Mouse (Mus musculus) forebrain, embryonic 14.5 days (tissue): ENCODE measurements around the gene Llcfc1. TPM values are rescaled to one million over a fixed set of nuclear protein-coding genes. Genes with fewer than 3 reads are reported as not detected.
A peak's percentile ranks its signal among the peaks of the same experiment; 100 is the strongest.

Experiments used
- ATAC-seq: fragments of 200-750 bp; cut with Nextera tagmentation; 2 replicates; pipeline ENCODE4 v1.8.0; 2017; ENCODE audit warnings: mild to moderate bottlenecking, moderate library complexity
- DNase-seq: peaks from one replicate; pipeline ENCODE4 v3.0.0-alpha.2; 2015; ENCODE audit warnings: low spot score
- H3K27ac ChIP-seq: fragments of 300-500 bp; sonication (generic); 2 replicates; pipeline ENCODE4 v1.5.1; 2014; ENCODE audit warnings: low read depth, mild to moderate bottlenecking, control low read depth, low read length, moderate library complexity
- H3K27me3 ChIP-seq: fragments of 300-500 bp; sonication (generic); replicated peaks from 2 replicates; pipeline ENCODE4 v1.6.1; 2014; ENCODE audit warnings: low read length, control low read depth, mixed read lengths; ENCODE audit not compliant: control insufficient read depth, insufficient read depth
- H3K36me3 ChIP-seq: fragments of 300-500 bp; sonication (generic); 2 replicates; pipeline ENCODE4 v1.6.1; 2014; ENCODE audit warnings: low read length, control low read depth; ENCODE audit not compliant: control insufficient read depth, insufficient read depth
- H3K4me1 ChIP-seq: fragments of 300-500 bp; sonication (generic); 2 replicates; pipeline ENCODE4 v1.6.1; 2014; ENCODE audit warnings: antibody characterized with exemption, low read length, control low read depth; ENCODE audit not compliant: control insufficient read depth, insufficient read depth
- H3K4me2 ChIP-seq: fragments of 300-500 bp; sonication (generic); 2 replicates; pipeline ENCODE4 v1.6.1; 2014; ENCODE audit warnings: mild to moderate bottlenecking, control low read depth, low read length
- H3K4me3 ChIP-seq: fragments of 300-500 bp; sonication (generic); 2 replicates; pipeline ENCODE4 v1.5.1; 2014; ENCODE audit warnings: low read depth, low read length, control low read depth
- H3K9ac ChIP-seq: fragments of 300-500 bp; sonication (generic); 2 replicates; pipeline ENCODE4 v1.6.1; 2014; ENCODE audit warnings: mild to moderate bottlenecking, low read length, control low read depth, moderate library complexity
- H3K9me3 ChIP-seq: fragments of 300-500 bp; sonication (generic); replicated peaks from 2 replicates; pipeline ENCODE4 v1.6.1; 2016; ENCODE audit warnings: low read length, control low read depth, mixed read lengths; ENCODE audit not compliant: control insufficient read depth
- WGBS: fragments of 180-500 bp; shearing (Covaris S2); extraction: QIAGEN DNeasy Blood & Tissue Kit; methylation state at CpG from one replicate; pipeline ENCODE4 v1.1.7; 2014; 5-methylcytosine and 5-hydroxymethylcytosine counted together
- polyA plus RNA-seq: library from polyadenylated mRNA; unstranded; fragments of >200 nt; fragmentation: Nextera tagmentation; extraction: Ambion mirVana; gene quantifications from 2 replicates; pipeline ENCODE4 v1.2.1, GENCODE M21; 2014

Gene Llcfc1
- polyA plus RNA-seq, 1 experiment from 2014 or later = not detected

DNA sequence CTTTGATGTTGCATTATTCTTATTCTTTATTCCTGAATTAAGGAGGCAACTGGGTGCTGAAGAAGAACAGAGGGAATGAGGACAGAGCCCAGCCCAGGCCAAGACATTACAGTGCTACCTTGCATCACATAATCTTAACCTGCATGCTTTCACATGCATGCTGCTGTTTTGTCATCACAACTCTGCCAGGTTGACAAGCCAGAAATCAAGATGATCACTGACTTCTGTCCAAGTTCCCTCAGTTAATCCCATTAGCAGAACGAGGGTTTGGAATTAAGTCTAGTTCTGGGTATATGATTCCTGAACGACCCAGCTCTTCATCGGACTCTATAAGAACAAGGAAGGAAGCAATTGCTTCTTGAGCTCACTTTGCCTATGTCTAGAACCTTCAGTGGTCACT lies 38.0 kb upstream of the Llcfc1 start:
- no peak for DNase-seq
- no peak overlapping the region for H3K27ac ChIP-seq
- H3K4me3 ChIP-seq = no peak overlapping the region
- 85% methylated on average over 3 of the region's 3 CpGs for WGBS
- ATAC-seq = no peak
- H3K9me3 ChIP-seq = no peaks in the 10 kb centered on the region
- H3K9ac ChIP-seq = no peak overlapping the region
- no peaks in the 10 kb centered on the region for H3K36me3 ChIP-seq
- H3K27me3 ChIP-seq = no peaks in the 10 kb centered on the region
- H3K4me2 ChIP-seq = no peak overlapping the region
- H3K4me1 ChIP-seq = no peaks in the 10 kb centered on the region

- Histone ChIP-seq H3K4me2 (no peak overlapping the region), H3K9ac (no peak overlapping the region), H3K4me3 (no peak overlapping the region), H3K36me3 (no peaks in the 10 kb centered on the region), H3K27ac (no peak overlapping the region), H3K9me3 (no peaks in the 10 kb centered on the region), H3K4me1 (no peaks in the 10 kb centered on the region), H3K27me3 (no peaks in the 10 kb centered on the region)
- no peak for ATAC-seq
- no peak for DNase-seq
Measured at GRCm38 (mm10) chr6:41646672-41647071, 37.6 kb upstream of the Llcfc1 start.

GRCm38 (mm10) chr6:41653173-41653572 lies 31.1 kb upstream of the Llcfc1 start:
- 98% methylated on average over 5 of the region's 5 CpGs for whole genome bisulfite sequencing
- Histone ChIP-seq H3K4me2 (no peak overlapping the region), H3K4me3 (no peak overlapping the region), H3K27ac (no peak overlapping the region), H3K27me3 (no peaks in the 10 kb centered on the region), H3K9me3 (no peaks in the 10 kb centered on the region), H3K36me3 (no peaks in the 10 kb centered on the region), H3K9ac (no peak overlapping the region), H3K4me1 (no peaks in the 10 kb centered on the region)
- ATAC-seq (no peak), DNase-seq (no peak)

GRCm38 (mm10) chr6:41654648-41655047 lies 29.6 kb upstream of the Llcfc1 start:
- Histone ChIP-seq H3K4me3 (no peak overlapping the region), H3K4me2 (no peak overlapping the region)
- WGBS = 86% methylated on average over 8 of the region's 8 CpGs

DNA sequence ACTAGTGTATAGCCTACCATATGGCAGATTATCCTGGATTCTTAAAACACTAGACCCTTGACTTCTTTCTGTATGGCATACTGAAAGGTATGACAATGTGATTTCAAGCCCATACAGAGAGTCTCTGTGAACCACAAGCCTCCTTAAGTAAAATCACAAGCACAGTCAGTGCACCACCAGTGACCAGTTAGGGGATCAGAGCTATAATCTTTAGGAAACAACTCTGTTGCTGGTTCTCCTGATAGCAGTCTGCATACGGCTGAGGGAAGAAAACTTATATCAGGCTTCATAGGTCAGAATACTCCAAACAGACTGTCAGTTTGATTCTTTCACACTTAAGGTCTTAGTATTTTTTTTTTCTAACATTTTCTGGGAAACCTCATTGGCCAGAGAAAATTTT lies 25.7 kb upstream of the Llcfc1 start:
- no peaks in the 10 kb centered on the region for H3K4me1 ChIP-seq
- WGBS = 86% methylated on average over 1 of the region's 1 CpGs

More at GRCm38 (mm10) chr6:41654648-41655047, 29.6 kb upstream of the Llcfc1 start:
- Histone ChIP-seq H3K36me3 (no peaks in the 10 kb centered on the region), H3K4me1 (no peaks in the 10 kb centered on the region), H3K9me3 (no peaks in the 10 kb centered on the region), H3K9ac (no peak overlapping the region), H3K27ac (no peak overlapping the region), H3K27me3 (no peaks in the 10 kb centered on the region)
- ATAC-seq = no peak
- DNase-seq = no peak

GRCm38 (mm10) chr6:41662320-41662719 lies 21.9 kb upstream of the Llcfc1 start:
- 33% methylated on average over 2 of the region's 2 CpGs for WGBS
- no peak for ATAC-seq
- DNase-seq = peak; percentile 3

More for the DNA sequence above, 25.7 kb upstream of the Llcfc1 start:
- H3K9me3 ChIP-seq = no peaks in the 10 kb centered on the region
- no peak overlapping the region for H3K4me2 ChIP-seq
- H3K36me3 ChIP-seq = no peaks in the 10 kb centered on the region
- DNase-seq (no peak), ATAC-seq (no peak)
- H3K27ac ChIP-seq = no peak overlapping the region
- no peak overlapping the region for H3K4me3 ChIP-seq
- no peaks in the 10 kb centered on the region for H3K27me3 ChIP-seq
- no peak overlapping the region for H3K9ac ChIP-seq

GRCm38 (mm10) chr6:41676530-41676929 lies 7.7 kb upstream of the Llcfc1 start:
- H3K27me3 ChIP-seq = no peaks in the 10 kb centered on the region
- WGBS = 93% methylated on average over 2 of the region's 2 CpGs

More at GRCm38 (mm10) chr6:41662320-41662719, 21.9 kb upstream of the Llcfc1 start:
- H3K27ac ChIP-seq = no peak overlapping the region
- H3K36me3 ChIP-seq = no peaks in the 10 kb centered on the region
- H3K4me1 ChIP-seq = no peaks in the 10 kb centered on the region
- no peaks in the 10 kb centered on the region for H3K9me3 ChIP-seq
- H3K27me3 ChIP-seq = no peaks in the 10 kb centered on the region
- H3K9ac ChIP-seq = no peak overlapping the region
- H3K4me2 ChIP-seq = no peak overlapping the region
- no peak overlapping the region for H3K4me3 ChIP-seq

GRCm38 (mm10) chr6:41680669-41681068 lies 3.6 kb upstream of the Llcfc1 start, which contains the start of gene Trpv5:
Gene Trpv5 (minus strand): TSS chr6:41680769.
- Histone ChIP-seq H3K4me3 (no peak within 1 kb of the TSS), H3K27me3 (no peaks in the 10 kb centered on the region), H3K27ac (no peak within 1 kb of the TSS), H3K4me1 (no peaks in the 10 kb centered on the region), H3K9ac (no peak within 1 kb of the TSS), H3K9me3 (no peaks in the 10 kb centered on the region), H3K4me2 (no peak within 1 kb of the TSS), H3K36me3 (no peaks in the 10 kb centered on the region)
- DNase-seq = no peak
- ATAC-seq = no peak
- 70% methylated on average over 1 of the region's 1 CpGs for WGBS

More at GRCm38 (mm10) chr6:41676530-41676929, 7.7 kb upstream of the Llcfc1 start:
- Histone ChIP-seq H3K4me3 (no peak overlapping the region), H3K9ac (no peak overlapping the region), H3K4me1 (no peaks in the 10 kb centered on the region), H3K4me2 (no peak overlapping the region), H3K27ac (no peak overlapping the region), H3K36me3 (no peaks in the 10 kb centered on the region), H3K9me3 (no peaks in the 10 kb centered on the region)
- DNase-seq (no peak), ATAC-seq (no peak)

DNA sequence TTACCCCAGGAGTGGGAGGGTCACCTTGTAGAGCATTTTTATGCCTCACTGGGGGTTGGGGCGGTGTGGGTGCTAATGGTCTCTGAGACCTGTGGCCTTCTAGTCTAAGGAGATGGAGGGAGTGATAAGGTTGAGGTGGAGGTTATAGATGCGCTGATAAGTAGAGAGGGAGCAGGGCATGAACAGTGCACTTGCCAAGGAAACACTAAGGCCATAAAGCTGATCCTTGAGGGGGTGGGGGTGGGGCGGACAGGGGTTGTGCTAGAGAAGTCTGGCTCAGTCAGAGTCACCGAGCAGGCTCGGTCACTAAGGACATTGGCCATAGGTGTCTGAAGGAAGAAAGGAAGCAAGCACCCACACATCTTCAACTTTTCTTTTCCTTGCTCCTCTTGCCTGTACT lies 2.6 kb upstream of the Llcfc1 start:
- Histone ChIP-seq H3K9ac (no peak overlapping the region), H3K4me2 (no peak overlapping the region)
- 87% methylated on average over 5 of the region's 5 CpGs for WGBS

More for the DNA sequence above, 2.6 kb upstream of the Llcfc1 start:
- no peak for ATAC-seq
- Histone ChIP-seq H3K27ac (no peak overlapping the region), H3K4me1 (no peaks in the 10 kb centered on the region), H3K36me3 (no peaks in the 10 kb centered on the region), H3K27me3 (no peaks in the 10 kb centered on the region), H3K4me3 (no peak overlapping the region), H3K9me3 (no peaks in the 10 kb centered on the region)
- DNase-seq = no peak
